Mouse (Mus musculus) neural tube, embryonic 12.5 days (tissue): ENCODE data around the gene Sp2. TPM values are rescaled to one million over a fixed set of nuclear protein-coding genes. Genes with fewer than 3 reads are reported as not detected.

ENCODE experiments used
- ATAC-seq: fragments of 200-750 bp; cut with Nextera tagmentation; 2 replicates; pipeline ENCODE4 v1.8.0; 2017; ENCODE audit warnings: low read depth, mild to moderate bottlenecking, moderate TSS enrichment, moderate library complexity; ENCODE audit not compliant: low FRiP score
- H3K27ac ChIP-seq: fragments of 300-500 bp; sonication (generic); 2 replicates; pipeline ENCODE4 v1.5.1; 2016
- H3K27me3 ChIP-seq: fragments of 300-500 bp; sonication (generic); replicated peaks from 2 replicates; pipeline ENCODE4 v1.6.1; 2016; ENCODE audit warnings: mild to moderate bottlenecking
- H3K36me3 ChIP-seq: fragments of 300-500 bp; sonication (generic); 2 replicates; pipeline ENCODE4 v1.6.1; 2016; ENCODE audit warnings: mild to moderate bottlenecking
- H3K4me1 ChIP-seq: fragments of 300-500 bp; sonication (generic); 2 replicates; pipeline ENCODE4 v1.6.1; 2016
- H3K4me2 ChIP-seq: fragments of 300-500 bp; sonication (generic); replicated peaks from 2 replicates; pipeline ENCODE4 v1.6.1; 2016; ENCODE audit warnings: mild to moderate bottlenecking
- H3K4me3 ChIP-seq: fragments of 300-500 bp; sonication (generic); 2 replicates; pipeline ENCODE4 v1.5.1; 2016
- H3K9ac ChIP-seq: fragments of 300-500 bp; sonication (generic); 2 replicates; pipeline ENCODE4 v1.6.1; 2016; ENCODE audit warnings: mild to moderate bottlenecking
- H3K9me3 ChIP-seq: fragments of 300-500 bp; sonication (generic); 2 replicates; pipeline ENCODE4 v1.6.1; 2016; ENCODE audit warnings: mild to moderate bottlenecking
- WGBS: fragments of 180-500 bp; shearing (Covaris S2); methylation state at CpG from one replicate; pipeline ENCODE4 v1.1.7; 2016; 5-methylcytosine and 5-hydroxymethylcytosine counted together
- polyA plus RNA-seq: library from polyadenylated mRNA; unstranded; fragments of >200 nt; fragmentation: Nextera tagmentation; extraction: Ambion mirVana; gene quantifications from 2 replicates; pipeline ENCODE4 v1.2.1, GENCODE M21; 2016

The Sp2 gene
- polyA plus RNA-seq, 1 experiment from 2014 or later = 20.4 TPM

GRCm38 (mm10) chr11:96976379-96976687, 6.4 kb downstream of the Sp2 start:
- Histone ChIP-seq H3K9ac (peak overlapping the region; percentile 87), H3K36me3 (no peaks in the 10 kb centered on the region), H3K9me3 (no peaks in the 10 kb centered on the region), H3K27ac (no peak overlapping the region), H3K4me3 (peak overlapping the region; percentile 90), H3K27me3 (no peaks in the 10 kb centered on the region), H3K4me1 (peaks cover 27% of the 10 kb centered on the region), H3K4me2 (peak overlapping the region; percentile 76)
- WGBS = 64% methylated on average over 3 of the region's 3 CpGs
- no peak for ATAC-seq

- 81% methylated on average over 10 of the region's 10 CpGs for WGBS
- H3K27ac ChIP-seq = no peak overlapping the region; the same call in 1 of the 2 replicates
These were observed 7.0 kb downstream of the Sp2 start for GRCm38 (mm10) chr11:96975511-96976378.

GRCm38 (mm10) chr11:96974813-96975212, 7.9 kb downstream of the Sp2 start:
- H3K4me2 ChIP-seq = no peak overlapping the region
- H3K9ac ChIP-seq = no peak overlapping the region
- H3K27me3 ChIP-seq = no peaks in the 10 kb centered on the region
- no peak for ATAC-seq
- no peaks in the 10 kb centered on the region for H3K9me3 ChIP-seq
- H3K36me3 ChIP-seq = no peaks in the 10 kb centered on the region
- peaks cover 27% of the 10 kb centered on the region for H3K4me1 ChIP-seq
- H3K27ac ChIP-seq = no peak overlapping the region
- WGBS = 79% methylated on average over 5 of the region's 5 CpGs
- no peak overlapping the region for H3K4me3 ChIP-seq

More at GRCm38 (mm10) chr11:96975511-96976378, 7.0 kb downstream of the Sp2 start:
- Histone ChIP-seq H3K9ac (peak overlapping the region; percentile 87; the same call in 1 of the 2 replicates), H3K9me3 (no peaks in the 10 kb centered on the region), H3K4me2 (peak overlapping the region; percentile 76), H3K4me1 (peaks cover 27% of the 10 kb centered on the region), H3K36me3 (no peaks in the 10 kb centered on the region), H3K27me3 (no peaks in the 10 kb centered on the region), H3K4me3 (peak overlapping the region; percentile 90; the same call in 1 of the 2 replicates)
- no peak for ATAC-seq

GRCm38 (mm10) chr11:96973426-96973964, 9.3 kb downstream of the Sp2 start:
- 89% methylated on average over 5 of the region's 5 CpGs for WGBS
- no peak overlapping the region for H3K27ac ChIP-seq
- no peaks in the 10 kb centered on the region for H3K27me3 ChIP-seq
- peaks cover 29% of the 10 kb centered on the region for H3K4me1 ChIP-seq
- no peaks in the 10 kb centered on the region for H3K9me3 ChIP-seq
- no peak overlapping the region for H3K9ac ChIP-seq
- ATAC-seq = no peak
- no peak overlapping the region for H3K4me2 ChIP-seq
- no peaks in the 10 kb centered on the region for H3K36me3 ChIP-seq
- no peak overlapping the region for H3K4me3 ChIP-seq

GRCm38 (mm10) chr11:96972906-96973305, 9.9 kb downstream of the Sp2 start:
- no peak overlapping the region for H3K4me3 ChIP-seq
- H3K4me2 ChIP-seq = no peak overlapping the region
- H3K36me3 ChIP-seq = no peaks in the 10 kb centered on the region
- ATAC-seq = no peak
- H3K27ac ChIP-seq = no peak overlapping the region
- 82% methylated on average over 5 of the region's 5 CpGs for WGBS
- no peaks in the 10 kb centered on the region for H3K27me3 ChIP-seq
- H3K9ac ChIP-seq = no peak overlapping the region
- peaks cover 24% of the 10 kb centered on the region for H3K4me1 ChIP-seq
- no peaks in the 10 kb centered on the region for H3K9me3 ChIP-seq

- ATAC-seq = no peak
- peaks cover 9% of the 10 kb centered on the region; the same call in 1 of the 2 replicates for H3K4me1 ChIP-seq
- no peaks in the 10 kb centered on the region for H3K27me3 ChIP-seq
- H3K36me3 ChIP-seq = no peaks in the 10 kb centered on the region
- no peak overlapping the region for H3K27ac ChIP-seq
- no peak overlapping the region for H3K4me3 ChIP-seq
- 83% methylated on average over 3 of the region's 3 CpGs for WGBS
- H3K9me3 ChIP-seq = no peaks in the 10 kb centered on the region
- no peak overlapping the region for H3K9ac ChIP-seq
- H3K4me2 ChIP-seq = no peak overlapping the region
These were observed 12.4 kb downstream of the Sp2 start for GRCm38 (mm10) chr11:96970341-96970740.

GRCm38 (mm10) chr11:96969746-96970145, 13.0 kb downstream of the Sp2 start:
- no peak for ATAC-seq
- 0 out of 2 replicates have a peak overlapping the region, but pooled peaks have one; percentile 14 for H3K9ac ChIP-seq
- H3K27me3 ChIP-seq = no peaks in the 10 kb centered on the region
- no peak overlapping the region for H3K4me3 ChIP-seq
- H3K36me3 ChIP-seq = no peaks in the 10 kb centered on the region
- H3K27ac ChIP-seq = no peak overlapping the region
- 96% methylated on average over 1 of the region's 1 CpGs for WGBS
- H3K4me2 ChIP-seq = no peak overlapping the region
- no peaks in the 10 kb centered on the region for H3K9me3 ChIP-seq
- H3K4me1 ChIP-seq = peaks cover 9% of the 10 kb centered on the region; the same call in 1 of the 2 replicates

- H3K4me3 ChIP-seq = no peak overlapping the region
- no peak overlapping the region for H3K27ac ChIP-seq
- H3K4me2 ChIP-seq = no peak overlapping the region
- WGBS = 84% methylated on average over 5 of the region's 5 CpGs
- H3K36me3 ChIP-seq = no peaks in the 10 kb centered on the region
- H3K9me3 ChIP-seq = no peaks in the 10 kb centered on the region
- 0 out of 2 replicates have a peak overlapping the region, but pooled peaks have one; percentile 14 for H3K9ac ChIP-seq
- no peaks in the 10 kb centered on the region for H3K27me3 ChIP-seq
- no peak for ATAC-seq
- H3K4me1 ChIP-seq = peaks cover 9% of the 10 kb centered on the region; the same call in 1 of the 2 replicates
These were observed 13.5 kb downstream of the Sp2 start for GRCm38 (mm10) chr11:96969280-96969722.

GRCm38 (mm10) chr11:96968476-96968875, 14.3 kb downstream of the Sp2 start:
- Histone ChIP-seq H3K9me3 (no peaks in the 10 kb centered on the region), H3K27me3 (no peaks in the 10 kb centered on the region), H3K9ac (no peak overlapping the region), H3K27ac (no peak overlapping the region), H3K36me3 (no peaks in the 10 kb centered on the region), H3K4me2 (no peak overlapping the region), H3K4me1 (peaks cover 8% of the 10 kb centered on the region; the same call in 1 of the 2 replicates), H3K4me3 (no peak overlapping the region)
- WGBS = 72% methylated on average over 6 of the region's 6 CpGs
- no peak for ATAC-seq

GRCm38 (mm10) chr11:96967544-96968269, 15.1 kb downstream of the Sp2 start:
- no peak for ATAC-seq
- Histone ChIP-seq H3K27ac (no peak overlapping the region), H3K4me2 (no peak overlapping the region), H3K4me3 (no peak overlapping the region), H3K4me1 (peaks cover 5% of the 10 kb centered on the region; the same call in 1 of the 2 replicates), H3K36me3 (peaks cover 4% of the 10 kb centered on the region), H3K27me3 (no peaks in the 10 kb centered on the region), H3K9me3 (no peaks in the 10 kb centered on the region), H3K9ac (no peak overlapping the region)
- 88% methylated on average over 11 of the region's 11 CpGs for WGBS

- Histone ChIP-seq H3K36me3 (peaks cover 10% of the 10 kb centered on the region), H3K4me3 (no peak overlapping the region), H3K9ac (no peak overlapping the region), H3K9me3 (no peaks in the 10 kb centered on the region), H3K4me2 (no peak overlapping the region), H3K27ac (no peak overlapping the region), H3K27me3 (no peaks in the 10 kb centered on the region), H3K4me1 (peaks cover 5% of the 10 kb centered on the region; the same call in 1 of the 2 replicates)
- no peak for ATAC-seq
- WGBS = 91% methylated on average over 13 of the region's 13 CpGs
These were observed 15.7 kb downstream of the Sp2 start for GRCm38 (mm10) chr11:96966914-96967543.
